Mouse (Mus musculus): ENCODE measurements around the gene Adam12.

- TF ChIP-seq CTCF (conservative IDR thresholded peaks at IDR 0.05; ENCODE audit: insufficient read depth, insufficient read length, low read depth, low read length) (no peak), POLR2A (IDR thresholded peaks at IDR 0.05; ENCODE audit: low read depth, low read length) (no peak)
Observed at GRCm38 (mm10) chr7:133916230-133916629, 315.7 kb downstream of the Adam12 start.
